Mouse (Mus musculus): ENCODE measurements around the gene Nt5m. TPM values are rescaled to one million over a fixed set of nuclear protein-coding genes. Genes with fewer than 3 reads are reported as not detected.

The Nt5m gene
- polyA plus RNA-seq, 2 experiments, result 8.9 to 10.6 TPM

GRCm38 (mm10) chr11:59919401-59919800 is 80.2 kb downstream of the Nt5m start:
- H3K4me1 ChIP-seq (replicated peaks; ENCODE audit: control insufficient read depth in 2 of 2, insufficient read depth in 2 of 2, low read length in 1 of 2), result peaks cover 20 to 32% of the 10 kb centered on the region in 2 experiments
- 9% methylated on average over 3 of the region's 3 CpGs for WGBS (ENCODE audit: insufficient replicate concordance)
- peak overlapping the region; percentile 52 for H3K4me2 ChIP-seq (ENCODE audit: low read depth)
- TF ChIP-seq EP300 (IDR thresholded peaks at IDR 0.05; ENCODE audit: low read depth), result peak; percentile 86
- TF ChIP-seq CTCF (IDR thresholded peaks at IDR 0.05; ENCODE audit: low read depth), result no peak
- no peak overlapping the region for H3K4me3 ChIP-seq (ENCODE audit: insufficient read depth in 1 of 2, low read depth in 2 of 2, low read length in 2 of 2)
- DNase-seq (ENCODE audit: low read depth in 3 of 3, low spot score in 3 of 3) (peak; percentile 35 to 42 (median 41)), ATAC-seq (ENCODE audit: insufficient read depth) (peak; percentile 73)
- no peak overlapping the region; the same call in 1 of the 2 replicates for H3K9ac ChIP-seq (replicated peaks)
- H3K27ac ChIP-seq, result peak overlapping the region; percentile 8
- no peaks in the 10 kb centered on the region for H3K27me3 ChIP-seq (ENCODE audit: control insufficient read depth, insufficient read depth, low read length)
- no peaks in the 10 kb centered on the region for H3K36me3 ChIP-seq (replicated peaks; ENCODE audit: control insufficient read depth, insufficient read depth, low read depth)
- H3K9me3 ChIP-seq (ENCODE audit: control insufficient read depth, low read length), result no peaks in the 10 kb centered on the region

- no peak for DNase-seq (ENCODE audit: low read depth in 3 of 3, low spot score in 3 of 3)
- 7% methylated on average over 5 of the region's 5 CpGs for WGBS (ENCODE audit: insufficient replicate concordance)
- Histone ChIP-seq H3K27ac (no peak overlapping the region), H3K36me3 (replicated peaks; ENCODE audit: control insufficient read depth, insufficient read depth, low read depth) (no peaks in the 10 kb centered on the region), H3K27me3 (ENCODE audit: control insufficient read depth, insufficient read depth, low read length) (no peaks in the 10 kb centered on the region), H3K4me2 (ENCODE audit: low read depth) (peak overlapping the region; percentile 52), H3K9ac (replicated peaks) (no peak overlapping the region), H3K4me3 (ENCODE audit: insufficient read depth in 1 of 2, low read depth in 2 of 2, low read length in 2 of 2) (no peak overlapping the region), H3K4me1 (replicated peaks; ENCODE audit: control insufficient read depth in 2 of 2, insufficient read depth in 2 of 2, low read length in 1 of 2) (peaks cover 20 to 36% of the 10 kb centered on the region in 2 experiments), H3K9me3 (ENCODE audit: control insufficient read depth, low read length) (no peaks in the 10 kb centered on the region)
- TF ChIP-seq CTCF (IDR thresholded peaks at IDR 0.05; ENCODE audit: low read depth) (no peak), EP300 (IDR thresholded peaks at IDR 0.05; ENCODE audit: low read depth) (no peak)
- ATAC-seq (ENCODE audit: insufficient read depth), result peak; percentile 53; the same call in 1 of the 2 replicates
These were observed 81.1 kb downstream of the Nt5m start for GRCm38 (mm10) chr11:59920331-59920730.

GRCm38 (mm10) chr11:59921265-59921664 is 82.0 kb downstream of the Nt5m start:
- Histone ChIP-seq H3K36me3 (replicated peaks; ENCODE audit: control insufficient read depth, insufficient read depth, low read depth) (no peaks in the 10 kb centered on the region), H3K9me3 (ENCODE audit: control insufficient read depth, low read length) (no peaks in the 10 kb centered on the region), H3K4me1 (replicated peaks; ENCODE audit: control insufficient read depth in 2 of 2, insufficient read depth in 2 of 2, low read length in 1 of 2) (peaks cover 20 to 36% of the 10 kb centered on the region in 2 experiments), H3K4me3 (ENCODE audit: insufficient read depth in 1 of 2, low read depth in 2 of 2, low read length in 2 of 2) (no peak overlapping the region), H3K27me3 (ENCODE audit: control insufficient read depth, insufficient read depth, low read length) (no peaks in the 10 kb centered on the region), H3K4me2 (ENCODE audit: low read depth) (peak overlapping the region; percentile 52), H3K9ac (replicated peaks) (no peak overlapping the region), H3K27ac (no peak overlapping the region)
- peak; percentile 64; the same call in 1 of the 2 replicates for ATAC-seq (ENCODE audit: insufficient read depth)
- WGBS (ENCODE audit: insufficient replicate concordance), result 32% methylated on average over 7 of the region's 7 CpGs
- DNase-seq (ENCODE audit: low read depth in 3 of 3, low spot score in 3 of 3), result peak in 2 of 3 experiments; percentile 24 to 46
- no peak for TF ChIP-seq CTCF (IDR thresholded peaks at IDR 0.05; ENCODE audit: low read depth)
- no peak for TF ChIP-seq EP300 (IDR thresholded peaks at IDR 0.05; ENCODE audit: low read depth)

DNA sequence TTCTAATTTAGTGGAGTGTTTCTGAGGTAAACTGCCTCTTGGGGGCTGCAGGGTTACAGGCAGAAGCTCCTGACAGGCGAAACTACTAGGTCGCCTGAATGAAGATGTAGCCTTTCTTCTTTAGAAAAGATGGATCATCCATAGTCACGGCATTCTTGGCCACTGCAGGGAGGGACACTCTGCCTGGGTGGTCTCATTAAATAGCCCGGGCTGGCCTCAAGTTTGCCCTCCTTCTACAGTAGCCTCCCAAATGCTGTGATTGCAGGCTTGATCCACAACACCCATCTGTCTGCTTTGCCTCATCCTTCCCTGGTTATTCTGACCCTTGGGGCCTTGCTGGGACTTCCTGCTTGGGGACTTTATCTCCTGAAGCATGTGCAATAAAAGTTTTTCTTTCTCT is 90.8 kb downstream of the Nt5m start:
- Histone ChIP-seq H3K4me2 (ENCODE audit: low read depth) (no peak overlapping the region), H3K9me3 (ENCODE audit: control insufficient read depth, low read length) (no peaks in the 10 kb centered on the region), H3K9ac (replicated peaks) (no peak overlapping the region), H3K27me3 (ENCODE audit: control insufficient read depth, insufficient read depth, low read length) (no peaks in the 10 kb centered on the region), H3K4me1 (replicated peaks; ENCODE audit: control insufficient read depth in 2 of 2, insufficient read depth in 2 of 2, low read length in 1 of 2) (no peaks in the 10 kb centered on the region), H3K4me3 (ENCODE audit: insufficient read depth in 1 of 2, low read depth in 2 of 2, low read length in 2 of 2) (no peak overlapping the region), H3K36me3 (replicated peaks; ENCODE audit: control insufficient read depth, insufficient read depth, low read depth) (no peaks in the 10 kb centered on the region), H3K27ac (no peak overlapping the region)
- no peak for TF ChIP-seq CTCF (IDR thresholded peaks at IDR 0.05; ENCODE audit: low read depth)
- TF ChIP-seq EP300 (IDR thresholded peaks at IDR 0.05; ENCODE audit: low read depth), result no peak
- DNase-seq (ENCODE audit: low read depth in 3 of 3, low spot score in 3 of 3) (no peak), ATAC-seq (ENCODE audit: insufficient read depth) (no peak)
- 47% methylated on average over 4 of the region's 4 CpGs for WGBS (ENCODE audit: insufficient replicate concordance)

Other genes with a start within 250 kb of the Nt5m start
- gene Olfr223, start 246.2 kb upstream of the Nt5m start, polyA plus RNA-seq (2012; rRNA removed), result not detected in 2 replicates
- gene Olfr223, start 246.2 kb upstream of the Nt5m start, polyA plus RNA-seq (2014; fragmentation: Nextera tagmentation; extraction: Ambion mirVana), result not detected in 2 replicates
- 10.8 and 14.6 TPM in 2 replicates for gene Mprip, start 178.1 kb upstream of the Nt5m start, polyA plus RNA-seq (2012; rRNA removed)
- 10.2 and 15.7 TPM in 2 replicates for gene Mprip, start 178.1 kb upstream of the Nt5m start, polyA plus RNA-seq (2014; fragmentation: Nextera tagmentation; extraction: Ambion mirVana)
- gene Pld6, start 51.8 kb upstream of the Nt5m start, polyA plus RNA-seq (2012; rRNA removed), result 1.9 TPM in 2 replicates
- gene Pld6, start 51.8 kb upstream of the Nt5m start, polyA plus RNA-seq (2014; fragmentation: Nextera tagmentation; extraction: Ambion mirVana), result 0.50 and 0.68 TPM in 2 replicates
- 10.8 and 11.1 TPM in 2 replicates for gene Flcn, start 29.4 kb upstream of the Nt5m start, polyA plus RNA-seq (2012; rRNA removed)
- 7.2 and 8.9 TPM in 2 replicates for gene Flcn, start 29.4 kb upstream of the Nt5m start, polyA plus RNA-seq (2014; fragmentation: Nextera tagmentation; extraction: Ambion mirVana)
- 26.2 and 33.5 TPM in 2 replicates for gene Cops3, start 391 bp downstream of the Nt5m start, polyA plus RNA-seq (2012; rRNA removed)
- 108 and 112 TPM in 2 replicates for gene Cops3, start 391 bp downstream of the Nt5m start, polyA plus RNA-seq (2014; fragmentation: Nextera tagmentation; extraction: Ambion mirVana)
- gene Med9, start 108.8 kb downstream of the Nt5m start, polyA plus RNA-seq (2012; rRNA removed), result 9.4 and 11.2 TPM in 2 replicates
- gene Med9, start 108.8 kb downstream of the Nt5m start, polyA plus RNA-seq (2014; fragmentation: Nextera tagmentation; extraction: Ambion mirVana), result 15.9 and 18.0 TPM in 2 replicates
- 0.37 and 0.43 TPM in 2 replicates for gene Rasd1, start 125.5 kb downstream of the Nt5m start, polyA plus RNA-seq (2012; rRNA removed)
- 0.52 and 0.69 TPM in 2 replicates for gene Rasd1, start 125.5 kb downstream of the Nt5m start, polyA plus RNA-seq (2014; fragmentation: Nextera tagmentation; extraction: Ambion mirVana)
- 5.2 and 6.2 TPM in 2 replicates for gene Pemt, start 207.0 kb downstream of the Nt5m start, polyA plus RNA-seq (2012; rRNA removed)
- 8.8 and 9.0 TPM in 2 replicates for gene Pemt, start 207.0 kb downstream of the Nt5m start, polyA plus RNA-seq (2014; fragmentation: Nextera tagmentation; extraction: Ambion mirVana)

Measured in liver, embryonic 14.5 days (tissue).